Mouse (Mus musculus) NIH3T3 (cell line): ENCODE measurements at regions not wholly inside any gene's neighbourhood (a gene's known extent, or its start where the extent isn't known, plus 50 kb on each side); places are given as distances from the start of the nearest gene placed in this dataset.

Experiments
- DNase-seq: peaks from one replicate; pipeline ENCODE4 v3.0.0-alpha.2; 2012; ENCODE audit warnings: low read depth

DNA sequence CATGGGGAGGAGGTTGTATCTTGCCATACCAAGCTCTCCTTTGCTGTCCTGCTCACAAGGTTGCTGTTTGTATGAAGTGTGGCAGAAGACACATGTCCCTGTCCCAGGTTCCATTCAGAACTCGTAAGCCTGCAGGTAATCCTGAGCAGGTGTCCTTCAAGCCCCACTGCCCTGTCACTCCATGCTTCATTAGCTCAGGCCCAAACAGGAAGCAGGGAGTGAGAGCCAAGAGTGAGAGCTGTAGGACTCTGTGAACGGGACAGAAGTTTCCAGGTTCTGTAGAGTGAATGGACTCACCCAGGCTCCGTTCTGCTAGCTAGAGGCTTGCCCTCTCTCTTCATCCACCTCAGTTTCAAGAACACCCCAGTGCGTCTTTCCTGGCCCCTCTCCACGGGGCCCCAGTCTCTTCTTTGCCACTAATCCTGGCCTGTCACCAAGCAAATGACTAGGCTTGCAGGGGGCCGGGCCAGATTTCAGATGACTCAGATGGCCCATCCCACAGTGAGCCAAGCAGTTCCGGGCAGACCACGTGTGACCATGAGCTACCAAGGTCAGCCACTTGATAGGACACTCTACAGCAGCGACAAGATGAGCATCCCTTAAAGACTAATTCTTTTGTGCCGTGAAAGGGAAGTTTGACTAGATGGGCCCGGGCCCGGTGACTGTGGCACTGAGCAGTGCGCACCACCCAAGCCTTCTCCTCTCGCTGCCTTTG is 54.4 kb upstream of the Ubr2 start:
- DNase-seq, result peak; percentile 18

- DNase-seq, result no peak
These were observed 53.6 kb upstream of the Ubr2 start for GRCm38 (mm10) chr17:47064006-47064405.

- DNase-seq, result no peak
These were observed 50.8 kb upstream of the Ubr2 start for GRCm38 (mm10) chr17:47061031-47061620.
